ENCODE assay signal across 9 mouse cellular contexts in genomic region chr7:83549951-83550407, GRCm38 (mm10). TPM values are rescaled to one million over a fixed set of nuclear protein-coding genes. Genes with fewer than 3 reads are reported as not detected.
DNase-seq lines count a peak whose midpoint lies in the region; ATAC-seq lines count a peak whose summit lies in the region.
"Had no signal": no experiment of that assay in that cellular context is flagged by ENCODE, and none has a peak within 500 bp of the region (broad histone marks: within the 10 kb centered on the region; RNA-seq: fewer than 3 reads in every experiment).

No protein-coding gene starts in this region.

- no peaks in the 10 kb centered on the region for H3K9me3 ChIP-seq in heart, embryonic 14.5 days (ENCODE audit: control insufficient read depth, low read length)
- no peaks in the 10 kb centered on the region for H3K9me3 ChIP-seq in limb, embryonic 11.5 days (ENCODE audit: control insufficient read depth, low read length)
- H3K9me3 ChIP-seq: liver, embryonic 15.5 days had no signal

- no peak for ATAC-seq in heart, embryonic 14.5 days (ENCODE audit: insufficient number of reproducible peaks, insufficient read depth, low FRiP score, low read depth)
- ATAC-seq in limb, embryonic 11.5 days (ENCODE audit: insufficient number of reproducible peaks, low FRiP score, low TSS enrichment, low read depth), result no peak

- 22% methylated on average over 5 of the region's 5 CpGs for WGBS in heart, embryonic 14.5 days
- 72% methylated on average over 5 of the region's 5 CpGs for WGBS in limb, embryonic 11.5 days

- H3K4me3 ChIP-seq in heart, embryonic 14.5 days (ENCODE audit: control insufficient read depth in 1 of 2, insufficient read depth in 1 of 2, low read depth in 1 of 2, low read length in 2 of 2), result peak overlapping the region in 1 of 2 experiments; percentile 8; a peak in 1 of 4 replicates
- no peak overlapping the region for H3K4me3 ChIP-seq in limb, embryonic 11.5 days (ENCODE audit: low read depth, low read length)
- H3K4me3 ChIP-seq: liver, embryonic 15.5 days had no signal

- peak overlapping the region; percentile 63 for H3K4me2 ChIP-seq in heart, embryonic 14.5 days (ENCODE audit: low read length)
- H3K4me2 ChIP-seq in limb, embryonic 11.5 days (ENCODE audit: low read depth, severe bottlenecking), result no peak overlapping the region
- H3K4me2 ChIP-seq: liver, embryonic 15.5 days had no signal

- peak overlapping the region; percentile 31; the same call in 1 of the 2 replicates for H3K9ac ChIP-seq in heart, embryonic 14.5 days (ENCODE audit: low read length)
- H3K9ac ChIP-seq in limb, embryonic 11.5 days (ENCODE audit: low read length), result no peak overlapping the region
- H3K9ac ChIP-seq: liver, embryonic 15.5 days had no signal

- peaks cover 0 to 4% of the 10 kb centered on the region in 2 experiments; a peak in 1 of 4 replicates for H3K4me1 ChIP-seq in heart, embryonic 14.5 days (ENCODE audit: control insufficient read depth in 2 of 2, insufficient read depth in 2 of 2, low read length in 2 of 2)
- no peaks in the 10 kb centered on the region for H3K4me1 ChIP-seq in limb, embryonic 11.5 days (ENCODE audit: control insufficient read depth, insufficient read depth, low read length)
- H3K4me1 ChIP-seq: liver, embryonic 15.5 days had no signal

- H3K27ac ChIP-seq in heart, embryonic 14.5 days (replicated peaks in 1 of 2; ENCODE audit: control insufficient read depth in 1 of 2, insufficient read depth in 1 of 2, low read depth in 2 of 2, low read length in 2 of 2), result no peak overlapping the region
- no peak overlapping the region for H3K27ac ChIP-seq in limb, embryonic 11.5 days (replicated peaks; ENCODE audit: low read depth, low read length)
- H3K27ac ChIP-seq: liver, embryonic 15.5 days had no signal

- DNase-seq in frontal cortex, postnatal 36 days (ENCODE audit: low spot score in 2 of 2), result peak; percentile 6 to 47
- DNase-seq in frontal cortex, postnatal 10 days (ENCODE audit: low spot score in 2 of 2), result no peak
- DNase-seq in 416B (ENCODE audit: low read depth), result peak; percentile 62
- peak; percentile 78 for DNase-seq in brain, embryonic 18.5 days (ENCODE audit: low read depth, low spot score)
- peak; percentile 50 for DNase-seq in limb, embryonic 11.5 days (ENCODE audit: low spot score)
- peak; percentile 54 for DNase-seq in retina, postnatal 7 days (ENCODE audit: low read depth, low spot score)
- DNase-seq in thymus, postnatal 4 days, result no peak

- peaks cover 5% of the 10 kb centered on the region for H3K27me3 ChIP-seq in heart, embryonic 14.5 days (ENCODE audit: control insufficient read depth, insufficient read depth, low read length)
- no peaks in the 10 kb centered on the region for H3K27me3 ChIP-seq in limb, embryonic 11.5 days (ENCODE audit: control insufficient read depth, insufficient read depth, low read length)
- H3K27me3 ChIP-seq: liver, embryonic 15.5 days had no signal

- no peaks in the 10 kb centered on the region for H3K36me3 ChIP-seq in heart, embryonic 14.5 days (ENCODE audit: control insufficient read depth, insufficient read depth, low read length)
- H3K36me3 ChIP-seq in limb, embryonic 11.5 days (ENCODE audit: control insufficient read depth, insufficient read depth, low read length), result no peaks in the 10 kb centered on the region
- H3K36me3 ChIP-seq: liver, embryonic 15.5 days had no signal

RNA-seq across cellular contexts. Expression of gene Tmc3, which starts 34.7 kb away (rescaled TPM):
- polyA plus RNA-seq in heart, embryonic 14.5 days (2014; fragmentation: Nextera tagmentation; extraction: Ambion mirVana), result 0.38 and 0.90 TPM in 2 replicates
- polyA plus RNA-seq in limb, embryonic 11.5 days (2014; fragmentation: Nextera tagmentation; extraction: Ambion mirVana), result 0.73 and 0.84 TPM in 2 replicates

Comparison
In these comparisons a context has a peak if more than half of its experiments do, and no peak if none do; other contexts are left out.
1. DNase-seq: peak in frontal cortex, postnatal 36 days (2 of 2), 416B (single experiment), brain, embryonic 18.5 days (single experiment), limb, embryonic 11.5 days (single experiment) and retina, postnatal 7 days (single experiment); none in frontal cortex, postnatal 10 days (0 of 2) and thymus, postnatal 4 days (single experiment).